Mouse (Mus musculus): ENCODE data around the gene Iqcf3.

DNA sequence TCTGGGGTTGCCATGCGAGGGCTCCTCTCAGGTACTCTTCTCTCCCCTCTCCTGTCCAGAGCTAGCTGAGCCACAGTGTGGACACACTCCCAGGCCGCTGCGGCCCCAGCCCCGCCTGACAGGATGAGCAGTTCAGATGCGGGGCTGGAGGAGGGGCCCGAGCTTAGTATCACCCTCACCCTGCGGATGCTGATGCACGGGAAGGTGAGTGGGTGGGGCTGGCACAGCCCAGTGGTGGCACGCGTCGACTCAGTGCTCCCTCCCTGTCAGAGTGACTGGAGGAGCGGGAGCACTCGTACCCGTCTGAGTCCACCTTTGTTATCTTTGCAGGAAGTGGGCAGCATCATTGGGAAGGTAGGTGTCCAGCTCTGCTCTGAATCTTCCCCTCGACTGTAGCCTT lies 101.5 kb downstream of the Iqcf3 start:
- TF ChIP-seq CTCF (IDR thresholded peaks at IDR 0.05; ENCODE audit: control insufficient read depth, insufficient read depth, insufficient replicate concordance, low read depth, low read length): no peak
- no peak for TF ChIP-seq POLR2A (IDR thresholded peaks at IDR 0.05; ENCODE audit: control insufficient read depth, low read depth, low read length)
